Mouse (Mus musculus) adrenal gland, adult 18-20 months (tissue): ENCODE measurements at regions not wholly inside any gene's neighbourhood (a gene's known extent, or its start where the extent isn't known, plus 50 kb on each side); places are given as distances from the start of the nearest gene placed in this dataset.
A peak's percentile ranks its signal among the peaks of the same experiment; 100 is the strongest.

ENCODE experiments used
- DNase-seq, 2 experiments: peaks; one replicate each; pipeline ENCODE4 v3.0.0; 2021 to 2022; ENCODE audit warnings: low spot score in 2 of 2

GRCm38 (mm10) chr14:72222836-72223235 lies 268.8 kb downstream of the Gm9195 start:
- no peak for DNase-seq

- DNase-seq = no peak
Observed at GRCm38 (mm10) chr14:72219523-72219922, 272.1 kb downstream of the Gm9195 start.

- DNase-seq = no peak
Observed at GRCm38 (mm10) chr14:72200307-72200706, 291.3 kb downstream of the Gm9195 start.

GRCm38 (mm10) chr14:72199900-72200299 lies 291.7 kb downstream of the Gm9195 start:
- DNase-seq = no peak

GRCm38 (mm10) chr14:72197972-72198371 lies 293.7 kb downstream of the Gm9195 start:
- no peak for DNase-seq

- peak in 1 of 2 experiments; percentile 3 for DNase-seq
Observed at GRCm38 (mm10) chr14:72187329-72187984, 304.2 kb downstream of the Gm9195 start.

GRCm38 (mm10) chr14:72175751-72176150 lies 315.9 kb downstream of the Gm9195 start:
- no peak for DNase-seq

- no peak for DNase-seq
Observed at GRCm38 (mm10) chr14:72172549-72173405, 318.9 kb downstream of the Gm9195 start.

GRCm38 (mm10) chr14:72171777-72172176 lies 319.9 kb downstream of the Gm9195 start:
- DNase-seq = no peak

GRCm38 (mm10) chr14:72158537-72159323 lies 332.9 kb downstream of the Gm9195 start:
- no peak for DNase-seq

- DNase-seq = no peak
Observed at GRCm38 (mm10) chr14:72155197-72155907, 336.3 kb downstream of the Gm9195 start.

- DNase-seq = no peak
Observed at GRCm38 (mm10) chr14:72151676-72152075, 340.0 kb downstream of the Gm9195 start.

GRCm38 (mm10) chr14:72149463-72149862 lies 342.2 kb downstream of the Gm9195 start:
- DNase-seq = no peak

- DNase-seq = no peak
Observed at GRCm38 (mm10) chr14:72148886-72149285, 342.8 kb downstream of the Gm9195 start.

GRCm38 (mm10) chr14:72146381-72146780 lies 345.3 kb downstream of the Gm9195 start:
- DNase-seq = no peak

GRCm38 (mm10) chr14:72142883-72143487 lies 348.7 kb downstream of the Gm9195 start:
- DNase-seq = no peak

- DNase-seq = no peak
Observed at GRCm38 (mm10) chr14:72141136-72141535, 350.5 kb downstream of the Gm9195 start.

- DNase-seq = no peak
Observed at GRCm38 (mm10) chr14:72130149-72130548, 361.5 kb downstream of the Gm9195 start.

GRCm38 (mm10) chr14:72121786-72122185 lies 369.9 kb downstream of the Gm9195 start:
- DNase-seq = no peak

- DNase-seq = no peak
Observed at GRCm38 (mm10) chr14:72121006-72121405, 370.6 kb downstream of the Gm9195 start.

- no peak for DNase-seq
Observed at GRCm38 (mm10) chr14:72116842-72117241, 374.8 kb downstream of the Gm9195 start.
